Mouse (Mus musculus): Measurements from ENCODE around the gene Lrguk. TPM values are rescaled to one million over a fixed set of nuclear protein-coding genes. Genes with fewer than 3 reads are reported as not detected.

The Lrguk gene
- polyA plus RNA-seq, 1 experiment from 2014 or later = 2.7 TPM

GRCm38 (mm10) chr6:34174715-34175114 lies 145.5 kb downstream of the Lrguk start:
- no peaks in the 10 kb centered on the region for H3K27me3 ChIP-seq
- DNase-seq (ENCODE audit: low read depth, low spot score) (no peak), ATAC-seq (no peak)
- in situ Hi-C loops (cut with MboI; ENCODE audit: low pct_unique_long_range_greater_than_20kb) = loop anchor here (10.0 kb wide), 1 partner anchor 100 kb away; no protein-coding TSS in a partner anchor
- TF ChIP-seq CTCF (IDR thresholded peaks at IDR 0.05) = no peak
- CTCF ChIA-PET = interaction anchor here (1.9 kb wide), 1 partner anchor 20 kb away, joined by 8 read pairs; no protein-coding TSS in a partner anchor
- POLR2A ChIA-PET = no interaction called here

DNA sequence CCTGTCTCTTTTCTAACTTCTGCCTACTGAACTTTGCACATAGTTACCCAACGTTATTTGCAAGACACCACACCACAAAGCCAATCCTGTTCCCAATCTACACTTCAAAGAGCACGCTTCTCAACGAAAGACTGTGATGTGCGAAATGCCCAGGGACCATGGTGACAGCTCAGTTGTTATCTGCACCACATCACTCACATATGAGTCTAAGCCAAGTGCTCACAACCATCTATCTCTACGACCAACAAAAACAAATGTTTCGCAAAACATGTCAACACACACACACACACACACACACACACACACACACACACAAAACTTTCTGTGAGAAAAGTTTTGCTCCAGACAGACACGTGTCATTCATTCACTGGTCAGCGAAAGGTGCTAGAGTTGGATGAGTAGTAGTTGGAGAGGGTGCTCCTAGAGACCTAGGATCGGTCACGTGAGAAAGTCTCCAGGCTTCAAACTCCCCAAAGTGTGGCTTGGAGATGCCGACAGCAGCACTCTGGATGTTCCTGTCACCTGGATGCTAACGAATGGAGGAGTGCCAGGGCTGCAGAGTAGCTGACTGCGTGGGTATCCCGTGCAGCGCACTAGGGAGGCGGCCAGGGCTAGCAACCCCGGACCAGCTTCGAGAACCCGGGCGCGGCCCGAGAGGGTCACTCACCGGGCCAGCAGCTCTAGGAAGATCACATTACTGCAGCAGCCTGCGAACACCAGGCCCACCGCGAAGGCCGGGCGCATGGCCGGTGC lies 147.0 kb downstream of the Lrguk start:
- POLR2A ChIA-PET = no interaction called here
- no peaks in the 10 kb centered on the region for H3K27me3 ChIP-seq
- DNase-seq (ENCODE audit: low read depth, low spot score) = no peak
- ATAC-seq = peak; percentile 42
- in situ Hi-C loops (cut with MboI; ENCODE audit: low pct_unique_long_range_greater_than_20kb) = loop anchor here (10.0 kb wide), 1 partner anchor 99 kb away; no protein-coding TSS in a partner anchor
- TF ChIP-seq CTCF (IDR thresholded peaks at IDR 0.05) = no peak
- CTCF ChIA-PET = interaction anchor here (0.8 to 1.7 kb wide), 3 partner anchors 9 to 56 kb away, joined by 3 to 5 read pairs (median 4); no protein-coding TSS in a partner anchor

- TF ChIP-seq CTCF (IDR thresholded peaks at IDR 0.05) = no peak
- ATAC-seq (peak; percentile 97), DNase-seq (ENCODE audit: low read depth, low spot score) (peak; percentile 79)
- no peaks in the 10 kb centered on the region for H3K27me3 ChIP-seq
- POLR2A ChIA-PET = no interaction called here
- in situ Hi-C loops (cut with MboI; ENCODE audit: low pct_unique_long_range_greater_than_20kb) = loop anchor here (10.0 kb wide), 1 partner anchor 98 kb away; no protein-coding TSS in a partner anchor
- CTCF ChIA-PET = interaction anchor here (1.7 kb wide), 1 partner anchor 9 kb away, joined by 5 read pairs; no protein-coding TSS in a partner anchor
These were observed 147.6 kb downstream of the Lrguk start, which contains the start of gene Slc35b4 for GRCm38 (mm10) chr6:34176864-34177247. TSS of gene Slc35b4 (minus strand) at chr6:34177111.

- H3K27me3 ChIP-seq = no peaks in the 10 kb centered on the region
- in situ Hi-C loops (cut with MboI; ENCODE audit: low pct_unique_long_range_greater_than_20kb) = loop anchor here (10.0 kb wide), 1 partner anchor 96 kb away; no protein-coding TSS in a partner anchor
- ATAC-seq (peak; percentile 19), DNase-seq (ENCODE audit: low read depth, low spot score) (peak; percentile 77)
- ChIA-PET CTCF (interaction anchor here (1.0 to 2.2 kb wide), 2 partner anchors 9 to 15 kb away, joined by 3 to 11 read pairs; no protein-coding TSS in a partner anchor), POLR2A (no interaction called here)
- no peak for TF ChIP-seq CTCF (IDR thresholded peaks at IDR 0.05)
These were observed 149.8 kb downstream of the Lrguk start for GRCm38 (mm10) chr6:34179007-34179406.

- CTCF ChIA-PET = interaction anchor here (4.3 kb wide), 1 partner anchor 13 kb away, joined by 23 read pairs; no protein-coding TSS in a partner anchor
- ATAC-seq (no peak), DNase-seq (ENCODE audit: low read depth, low spot score) (no peak)
- no peak for TF ChIP-seq CTCF (IDR thresholded peaks at IDR 0.05)
- in situ Hi-C loops (cut with MboI; ENCODE audit: low pct_unique_long_range_greater_than_20kb) = loop anchor here (10.0 kb wide), 1 partner anchor 95 kb away; no protein-coding TSS in a partner anchor
- POLR2A ChIA-PET = no interaction called here
- no peaks in the 10 kb centered on the region for H3K27me3 ChIP-seq
These were observed 150.7 kb downstream of the Lrguk start for GRCm38 (mm10) chr6:34179911-34180310.

- no peak for TF ChIP-seq CTCF (IDR thresholded peaks at IDR 0.05)
- ATAC-seq = no peak
- in situ Hi-C loops (cut with MboI; ENCODE audit: low pct_unique_long_range_greater_than_20kb) = no loop called here
- H3K27me3 ChIP-seq = no peaks in the 10 kb centered on the region
- POLR2A ChIA-PET = no interaction called here
- CTCF ChIA-PET = interaction anchor here (4.3 kb wide), 1 partner anchor 11 kb away, joined by 23 read pairs; no protein-coding TSS in a partner anchor
- DNase-seq (ENCODE audit: low read depth, low spot score) = no peak
These were observed 152.7 kb downstream of the Lrguk start for GRCm38 (mm10) chr6:34181961-34182360.

GRCm38 (mm10) chr6:34183326-34183725 lies 154.1 kb downstream of the Lrguk start:
- CTCF ChIA-PET = interaction anchor here (4.3 kb wide), 1 partner anchor 10 kb away, joined by 23 read pairs; no protein-coding TSS in a partner anchor
- TF ChIP-seq CTCF (IDR thresholded peaks at IDR 0.05) = no peak
- POLR2A ChIA-PET = no interaction called here
- ATAC-seq (no peak), DNase-seq (ENCODE audit: low read depth, low spot score) (no peak)
- no peaks in the 10 kb centered on the region for H3K27me3 ChIP-seq
- in situ Hi-C loops (cut with MboI; ENCODE audit: low pct_unique_long_range_greater_than_20kb) = no loop called here

Other genes starting within 250 kb of the Lrguk start
- gene Slc35b4, start 147.7 kb downstream of the Lrguk start, polyA plus RNA-seq (2021) = 94.3 TPM